10 mouse cellular contexts compared by ENCODE assay signal in the genomic region with DNA sequence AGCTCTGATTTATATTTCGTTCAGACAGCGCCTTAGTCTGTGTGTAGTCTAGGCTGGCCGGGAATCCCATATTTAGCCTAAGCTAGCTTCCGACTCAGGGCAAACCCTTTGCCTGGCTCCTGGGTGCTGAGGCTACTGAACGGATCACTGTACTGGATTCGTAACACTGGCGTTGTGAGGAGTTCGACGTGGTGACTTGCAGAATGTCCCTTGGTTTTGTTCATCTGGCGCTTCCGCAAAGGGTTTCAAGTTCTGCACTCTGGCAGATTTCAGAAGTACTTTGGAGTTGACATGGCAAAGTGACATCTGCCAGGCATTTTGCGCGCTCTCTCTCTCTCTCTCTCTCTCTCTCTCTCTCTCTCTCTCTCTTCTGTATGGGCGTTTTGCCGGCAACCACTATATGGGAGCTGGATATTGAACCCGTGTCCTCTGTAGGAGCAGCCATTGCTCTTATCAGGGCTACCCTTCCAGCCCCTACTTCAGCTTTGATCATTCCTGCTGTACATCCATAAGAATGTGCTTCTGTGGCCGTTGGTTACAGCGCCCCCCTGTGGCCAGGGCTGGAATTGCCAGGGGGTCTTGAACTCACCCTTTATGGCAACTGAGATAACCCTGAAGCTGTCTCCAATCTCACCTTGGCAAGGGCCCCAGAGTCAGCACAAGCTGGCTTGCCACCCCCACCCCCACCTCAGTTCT. TPM values are rescaled to one million over a fixed set of nuclear protein-coding genes. Genes with fewer than 3 reads are reported as not detected.
DNase-seq lines count a peak whose midpoint lies in the region; ATAC-seq and TF ChIP-seq lines count a peak whose summit lies in the region.
"Had no signal": no experiment of that assay in that cellular context is flagged by ENCODE, and none has a peak within 500 bp of the region (broad histone marks: within the 10 kb centered on the region; RNA-seq: fewer than 3 reads in every experiment).

No protein-coding gene starts in this region.

- peak; percentile 52 for DNase-seq in gastrocnemius, adult 18-20 months (ENCODE audit: low spot score)
- no peak for DNase-seq in gastrocnemius, postnatal 4 days (ENCODE audit: low spot score in 2 of 2)
- no peak for DNase-seq in midbrain, postnatal 0 days (ENCODE audit: low spot score)
- peak; percentile 46 for DNase-seq in cerebellum, adult 9-10 months
- peak; percentile 28 to 63 for DNase-seq in natural killer cell, adult 2 months (ENCODE audit: low spot score in 2 of 2)
- DNase-seq in right cerebral cortex, adult 18-20 months = no peak

- no peak overlapping the region for H3K9ac ChIP-seq in midbrain, postnatal 0 days (replicated peaks; ENCODE audit: low read length, poor library complexity, severe bottlenecking)
- H3K9ac ChIP-seq in midbrain, embryonic 15.5 days = no peak overlapping the region
- H3K9ac ChIP-seq: midbrain, embryonic 12.5 days had no signal

- WGBS in midbrain, postnatal 0 days = 84% methylated on average over 18 of the region's 18 CpGs
- 86% methylated on average over 18 of the region's 18 CpGs for WGBS in midbrain, embryonic 15.5 days

- peaks cover 7% of the 10 kb centered on the region; the same call in 1 of the 2 replicates for H3K27me3 ChIP-seq in midbrain, postnatal 0 days (ENCODE audit: insufficient read depth, low read length)
- peaks cover 29% of the 10 kb centered on the region for H3K27me3 ChIP-seq in midbrain, embryonic 15.5 days (replicated peaks)

- no peaks in the 10 kb centered on the region for H3K36me3 ChIP-seq in midbrain, postnatal 0 days (ENCODE audit: insufficient read depth, low read length)
- H3K36me3 ChIP-seq in midbrain, embryonic 15.5 days (replicated peaks) = no peaks in the 10 kb centered on the region
- H3K36me3 ChIP-seq: midbrain, embryonic 12.5 days had no signal

- no peak overlapping the region for H3K4me2 ChIP-seq in midbrain, postnatal 0 days (ENCODE audit: low read depth, low read length, poor library complexity, severe bottlenecking)
- no peak overlapping the region for H3K4me2 ChIP-seq in midbrain, embryonic 15.5 days
- H3K4me2 ChIP-seq: midbrain, embryonic 12.5 days had no signal

- no peak for ATAC-seq in midbrain, postnatal 0 days (ENCODE audit: low FRiP score)
- ATAC-seq in midbrain, embryonic 15.5 days (replicated peaks) = no peak
- no peak; the same call in 1 of the 2 replicates for ATAC-seq in megakaryocyte-erythroid progenitor cell, adult 5-6 weeks (replicated peaks; ENCODE audit: low FRiP score, low TSS enrichment, poor library complexity, severe bottlenecking)

- peaks cover 9% of the 10 kb centered on the region; the same call in 1 of the 2 replicates for H3K4me1 ChIP-seq in midbrain, postnatal 0 days (ENCODE audit: insufficient read depth, low read length)
- peaks cover 11% of the 10 kb centered on the region for H3K4me1 ChIP-seq in midbrain, embryonic 15.5 days

- TF ChIP-seq CTCF in midbrain, postnatal 0 days (IDR thresholded peaks at IDR 0.05) = peak; percentile 61

- H3K27ac ChIP-seq in midbrain, postnatal 0 days (ENCODE audit: low read depth, low read length) = no peak overlapping the region
- H3K27ac ChIP-seq in midbrain, embryonic 15.5 days = no peak overlapping the region
- H3K27ac ChIP-seq: midbrain, embryonic 12.5 days had no signal

- H3K9me3 ChIP-seq in midbrain, postnatal 0 days (ENCODE audit: low read length) = no peaks in the 10 kb centered on the region
- no peaks in the 10 kb centered on the region for H3K9me3 ChIP-seq in midbrain, embryonic 15.5 days
- H3K9me3 ChIP-seq: midbrain, embryonic 12.5 days had no signal

- H3K4me3 ChIP-seq in midbrain, postnatal 0 days (ENCODE audit: low read depth, low read length) = no peak overlapping the region
- no peak overlapping the region for H3K4me3 ChIP-seq in midbrain, embryonic 15.5 days
- H3K4me3 ChIP-seq: midbrain, embryonic 12.5 days had no signal

RNA-seq across cellular contexts. Expression of a gene that starts 4.9 kb away (rescaled TPM):
- 10 to 100 TPM; 34.5 to 38.2 TPM for total RNA-seq in gastrocnemius, adult 18-20 months (2021)
- 10 to 100 TPM; 19.6 to 20.1 TPM for total RNA-seq in gastrocnemius, postnatal 4 days (2021)
- total RNA-seq in midbrain, postnatal 0 days (2014; rRNA removed) = 4.4 TPM in 2 replicates
- 0.47 and 0.49 TPM in 2 replicates for polyA plus RNA-seq in midbrain, postnatal 0 days (2015; fragmentation: Nextera tagmentation; extraction: Ambion mirVana)
- polyA plus RNA-seq in midbrain, embryonic 15.5 days (2015; fragmentation: Nextera tagmentation; extraction: Ambion mirVana) = 0.32 and 0.55 TPM in 2 replicates
- total RNA-seq in megakaryocyte-erythroid progenitor cell, adult 5-6 weeks (2014; fragmentation: Nextera tagmentation) = 0.33 and 1.0 TPM in 2 replicates
- 0.33 and 0.99 TPM in 2 replicates for total RNA-seq in megakaryocyte-erythroid progenitor cell, adult 5-6 weeks (2017)

RNA-seq across cellular contexts. Expression of a gene that starts 27.0 kb away (rescaled TPM):
- total RNA-seq in gastrocnemius, adult 18-20 months (2021) = not detected
- total RNA-seq in gastrocnemius, postnatal 4 days (2021) = 1 to 10 TPM; 4.1 to 5.3 TPM
- 1.5 and 4.3 TPM in 2 replicates for total RNA-seq in midbrain, postnatal 0 days (2014; rRNA removed)
- polyA plus RNA-seq in midbrain, postnatal 0 days (2015; fragmentation: Nextera tagmentation; extraction: Ambion mirVana) = 2.1 and 3.2 TPM in 2 replicates
- 1.6 and 2.9 TPM in 2 replicates for polyA plus RNA-seq in midbrain, embryonic 15.5 days (2015; fragmentation: Nextera tagmentation; extraction: Ambion mirVana)
- not detected in 2 replicates for total RNA-seq in megakaryocyte-erythroid progenitor cell, adult 5-6 weeks (2014; fragmentation: Nextera tagmentation)
- not detected in 2 replicates for total RNA-seq in megakaryocyte-erythroid progenitor cell, adult 5-6 weeks (2017)

RNA-seq across cellular contexts. Expression of a gene that starts 56.7 kb away (rescaled TPM):
- total RNA-seq in gastrocnemius, adult 18-20 months (2021) = not detected
- not detected for total RNA-seq in gastrocnemius, postnatal 4 days (2021)
- not detected in 2 replicates for total RNA-seq in midbrain, postnatal 0 days (2014; rRNA removed)
- not detected in 2 replicates for polyA plus RNA-seq in midbrain, postnatal 0 days (2015; fragmentation: Nextera tagmentation; extraction: Ambion mirVana)
- not detected in 2 replicates for polyA plus RNA-seq in midbrain, embryonic 15.5 days (2015; fragmentation: Nextera tagmentation; extraction: Ambion mirVana)
- not detected in 2 replicates for total RNA-seq in megakaryocyte-erythroid progenitor cell, adult 5-6 weeks (2014; fragmentation: Nextera tagmentation)
- total RNA-seq in megakaryocyte-erythroid progenitor cell, adult 5-6 weeks (2017) = not detected in 2 replicates
- total RNA-seq: heart, postnatal 10 days had no signal
- polyA plus RNA-seq: midbrain, embryonic 12.5 days had no signal

Comparison
In these comparisons a context has a peak if more than half of its experiments do, and no peak if none do; other contexts are left out.
1. DNase-seq: peak in gastrocnemius, adult 18-20 months (single experiment), cerebellum, adult 9-10 months (single experiment) and natural killer cell, adult 2 months (2 of 2); none in gastrocnemius, postnatal 4 days (0 of 2), midbrain, postnatal 0 days (single experiment) and right cerebral cortex, adult 18-20 months (single experiment).